Mouse (Mus musculus): ENCODE measurements around the gene Rrm2.

DNA sequence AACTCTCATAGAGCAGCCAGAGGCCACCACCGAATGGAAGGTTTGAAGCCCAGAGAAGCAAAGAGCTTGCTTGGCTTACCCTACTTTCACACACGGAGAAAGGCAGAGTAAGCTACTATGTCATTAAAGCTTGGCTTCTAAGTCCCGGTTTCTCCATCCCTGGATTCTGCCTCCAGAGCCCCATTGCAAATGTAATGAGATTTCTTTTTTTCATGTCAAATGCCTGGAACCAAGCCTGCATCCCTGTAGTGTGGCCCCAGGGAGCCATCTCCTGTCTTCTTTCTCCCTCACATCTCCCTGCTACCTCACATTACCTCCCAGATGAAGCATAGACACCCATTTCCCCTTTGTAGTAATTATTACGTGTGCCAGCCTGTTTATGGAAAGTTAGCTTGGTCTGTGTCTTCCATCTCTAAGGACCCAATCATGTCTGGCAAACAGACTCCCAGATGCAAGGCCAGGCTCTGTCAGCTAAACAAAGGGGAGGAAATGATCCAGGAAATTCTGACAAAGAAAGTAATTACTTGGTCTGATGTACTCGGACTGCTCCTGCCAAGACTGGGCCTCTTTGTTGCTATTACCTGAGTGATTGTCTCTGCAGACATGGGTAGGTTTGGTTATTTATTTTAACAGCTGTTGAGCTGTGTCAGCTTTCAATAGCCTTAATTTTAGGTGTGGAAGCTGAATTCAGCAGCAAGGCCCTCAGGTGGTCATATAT, 38.7 kb downstream of the Rrm2 start:
- TF ChIP-seq CTCF (IDR thresholded peaks at IDR 0.05; ENCODE audit: low read depth) (no peak), EP300 (IDR thresholded peaks at IDR 0.05; ENCODE audit: low read depth) (no peak)

Data from liver, embryonic 14.5 days (tissue).